Mouse (Mus musculus) limb, embryonic 13.5 days (tissue): ENCODE measurements around the gene Zbtb18. TPM values are rescaled to one million over a fixed set of nuclear protein-coding genes. Genes with fewer than 3 reads are reported as not detected.

Experiments used
- ATAC-seq: fragments of 200-750 bp; cut with Nextera tagmentation; 2 replicates; pipeline ENCODE4 v1.8.0; 2017; ENCODE audit warnings: low read depth, moderate number of reproducible peaks, moderate TSS enrichment; ENCODE audit not compliant: low FRiP score
- H3K27ac ChIP-seq: fragments of 300-500 bp; sonication (generic); 2 replicates; pipeline ENCODE4 v1.5.1; 2015; ENCODE audit warnings: inconsistent platforms, mild to moderate bottlenecking, moderate library complexity
- H3K27me3 ChIP-seq: fragments of 300-500 bp; sonication (generic); 2 replicates; pipeline ENCODE4 v1.6.1; 2015; ENCODE audit warnings: mild to moderate bottlenecking, inconsistent platforms
- H3K36me3 ChIP-seq: fragments of 300-500 bp; sonication (generic); 2 replicates; pipeline ENCODE4 v1.6.1; 2015; ENCODE audit warnings: inconsistent platforms, mild to moderate bottlenecking, moderate library complexity
- H3K4me1 ChIP-seq: fragments of 300-500 bp; sonication (generic); 2 replicates; pipeline ENCODE4 v1.6.1; 2015; ENCODE audit warnings: inconsistent platforms
- H3K4me2 ChIP-seq: fragments of 300-500 bp; sonication (generic); replicated peaks from 2 replicates; pipeline ENCODE4 v1.6.1; 2015; ENCODE audit warnings: inconsistent platforms, mild to moderate bottlenecking, moderate library complexity
- H3K4me3 ChIP-seq: fragments of 300-500 bp; sonication (generic); 2 replicates; pipeline ENCODE4 v1.5.1; 2015; ENCODE audit warnings: moderate library complexity, mild to moderate bottlenecking, inconsistent platforms
- H3K9ac ChIP-seq: fragments of 300-500 bp; sonication (generic); 2 replicates; pipeline ENCODE4 v1.6.1; 2015; ENCODE audit warnings: mild to moderate bottlenecking, inconsistent platforms
- H3K9me3 ChIP-seq: fragments of 300-500 bp; sonication (generic); 2 replicates; pipeline ENCODE4 v1.6.1; 2016; ENCODE audit warnings: inconsistent platforms
- WGBS: fragments of 180-500 bp; shearing (Covaris S2); methylation state at CpG from one replicate; pipeline ENCODE4 v1.1.7; 2015; 5-methylcytosine and 5-hydroxymethylcytosine counted together
- polyA plus RNA-seq: library from polyadenylated mRNA; unstranded; fragments of >200 nt; fragmentation: Nextera tagmentation; extraction: Ambion mirVana; gene quantifications from 2 replicates; pipeline ENCODE4 v1.2.1, GENCODE M21; 2015

Gene Zbtb18
- polyA plus RNA-seq, 1 experiment from 2014 or later, result 3.8 TPM

- ATAC-seq, result no peak
- no peaks in the 10 kb centered on the region for H3K4me1 ChIP-seq
- no peaks in the 10 kb centered on the region for H3K9me3 ChIP-seq
- no peak overlapping the region for H3K4me3 ChIP-seq
- WGBS, result 63% methylated on average over 8 of the region's 8 CpGs
- no peak overlapping the region for H3K9ac ChIP-seq
- H3K4me2 ChIP-seq, result no peak overlapping the region
- H3K27ac ChIP-seq, result no peak overlapping the region
- no peaks in the 10 kb centered on the region for H3K36me3 ChIP-seq
- no peaks in the 10 kb centered on the region for H3K27me3 ChIP-seq
Measured at GRCm38 (mm10) chr1:177467150-177467549, 25.0 kb downstream of the Zbtb18 start.

- no peak for ATAC-seq
- Histone ChIP-seq H3K4me2 (no peak overlapping the region), H3K9me3 (no peaks in the 10 kb centered on the region), H3K4me1 (no peaks in the 10 kb centered on the region), H3K27ac (no peak overlapping the region), H3K4me3 (no peak overlapping the region), H3K27me3 (no peaks in the 10 kb centered on the region), H3K9ac (no peak overlapping the region), H3K36me3 (no peaks in the 10 kb centered on the region)
- whole genome bisulfite sequencing, result 82% methylated on average over 5 of the region's 5 CpGs
Measured at GRCm38 (mm10) chr1:177468436-177468835, 26.3 kb downstream of the Zbtb18 start.

DNA sequence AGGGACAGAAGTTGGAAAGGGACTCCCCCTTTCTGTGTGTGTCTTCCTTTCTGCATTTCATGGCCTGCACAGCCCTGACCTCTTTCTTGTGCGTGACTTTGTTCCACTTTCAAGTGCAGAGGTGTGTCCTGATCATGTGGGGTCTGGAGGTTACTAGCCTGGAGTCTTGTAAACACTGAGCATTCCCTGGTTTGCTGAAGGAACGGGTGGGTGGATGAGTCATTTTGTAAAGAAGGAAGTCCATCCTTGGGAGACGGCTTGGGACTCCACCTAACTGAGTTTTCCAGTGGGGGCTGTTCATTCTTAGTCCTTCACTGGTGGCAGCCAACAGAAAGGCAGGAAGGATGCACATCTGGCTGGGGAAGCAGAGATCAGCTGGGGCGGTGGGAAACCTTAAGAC is 27.9 kb downstream of the Zbtb18 start:
- 76% methylated on average over 4 of the region's 4 CpGs for WGBS
- H3K4me2 ChIP-seq, result no peak overlapping the region
- H3K4me1 ChIP-seq, result no peaks in the 10 kb centered on the region
- ATAC-seq, result no peak
- H3K27me3 ChIP-seq, result no peaks in the 10 kb centered on the region
- H3K9ac ChIP-seq, result no peak overlapping the region
- H3K36me3 ChIP-seq, result no peaks in the 10 kb centered on the region
- H3K4me3 ChIP-seq, result no peak overlapping the region
- no peaks in the 10 kb centered on the region for H3K9me3 ChIP-seq
- no peak overlapping the region for H3K27ac ChIP-seq

GRCm38 (mm10) chr1:177470951-177471350 is 28.8 kb downstream of the Zbtb18 start:
- WGBS, result 82% methylated on average over 2 of the region's 2 CpGs
- no peak overlapping the region for H3K27ac ChIP-seq

DNA sequence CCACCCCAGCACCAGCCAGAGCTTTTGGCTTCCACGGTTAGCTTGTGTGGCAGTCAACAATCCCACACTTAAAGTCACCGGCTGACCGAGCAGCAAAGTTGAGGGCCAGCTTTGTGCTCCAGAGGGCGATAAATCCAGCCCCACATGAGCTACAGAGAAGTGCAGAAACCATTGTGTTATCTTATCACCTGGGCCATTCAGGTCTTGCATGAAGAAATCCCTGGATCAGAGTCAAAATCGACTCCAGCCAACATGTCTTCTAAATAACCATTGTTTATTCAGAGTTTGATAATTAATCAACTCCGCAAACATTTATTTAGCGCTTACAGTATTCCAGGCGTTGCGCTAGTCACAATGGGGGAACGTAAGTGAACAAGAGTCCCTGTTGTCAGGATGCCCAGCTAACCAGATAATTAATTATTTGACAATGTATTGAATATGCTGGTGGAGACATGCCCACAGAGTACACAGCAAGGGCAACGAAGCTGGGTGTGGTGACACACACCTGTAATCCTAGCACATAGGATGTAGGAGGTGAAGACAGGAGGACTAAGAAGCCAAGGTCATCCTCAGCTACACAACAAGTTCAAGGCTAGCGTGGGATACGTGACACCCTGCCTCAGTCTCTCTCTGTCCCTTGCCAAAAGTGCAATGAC is 33.5 kb downstream of the Zbtb18 start:
- Histone ChIP-seq H3K36me3 (no peaks in the 10 kb centered on the region), H3K4me3 (no peak overlapping the region), H3K9me3 (no peaks in the 10 kb centered on the region), H3K27me3 (no peaks in the 10 kb centered on the region), H3K4me1 (peaks cover 4% of the 10 kb centered on the region; the same call in 1 of the 2 replicates), H3K9ac (no peak overlapping the region), H3K4me2 (no peak overlapping the region), H3K27ac (no peak overlapping the region)
- WGBS, result 86% methylated on average over 13 of the region's 13 CpGs
- ATAC-seq, result no peak

More at GRCm38 (mm10) chr1:177470951-177471350, 28.8 kb downstream of the Zbtb18 start:
- no peak for ATAC-seq
- Histone ChIP-seq H3K36me3 (no peaks in the 10 kb centered on the region), H3K27me3 (no peaks in the 10 kb centered on the region), H3K4me2 (no peak overlapping the region), H3K4me3 (no peak overlapping the region), H3K9me3 (no peaks in the 10 kb centered on the region), H3K4me1 (no peaks in the 10 kb centered on the region), H3K9ac (no peak overlapping the region)

- no peak overlapping the region for H3K4me2 ChIP-seq
- H3K4me1 ChIP-seq, result peaks cover 4% of the 10 kb centered on the region; the same call in 1 of the 2 replicates
- no peak overlapping the region for H3K4me3 ChIP-seq
- H3K9me3 ChIP-seq, result no peaks in the 10 kb centered on the region
- no peaks in the 10 kb centered on the region for H3K27me3 ChIP-seq
- no peak for ATAC-seq
- no peak overlapping the region for H3K27ac ChIP-seq
- H3K36me3 ChIP-seq, result no peaks in the 10 kb centered on the region
- no peak overlapping the region for H3K9ac ChIP-seq
- 79% methylated on average over 2 of the region's 2 CpGs for WGBS
Measured at GRCm38 (mm10) chr1:177478578-177478977, 36.4 kb downstream of the Zbtb18 start.

DNA sequence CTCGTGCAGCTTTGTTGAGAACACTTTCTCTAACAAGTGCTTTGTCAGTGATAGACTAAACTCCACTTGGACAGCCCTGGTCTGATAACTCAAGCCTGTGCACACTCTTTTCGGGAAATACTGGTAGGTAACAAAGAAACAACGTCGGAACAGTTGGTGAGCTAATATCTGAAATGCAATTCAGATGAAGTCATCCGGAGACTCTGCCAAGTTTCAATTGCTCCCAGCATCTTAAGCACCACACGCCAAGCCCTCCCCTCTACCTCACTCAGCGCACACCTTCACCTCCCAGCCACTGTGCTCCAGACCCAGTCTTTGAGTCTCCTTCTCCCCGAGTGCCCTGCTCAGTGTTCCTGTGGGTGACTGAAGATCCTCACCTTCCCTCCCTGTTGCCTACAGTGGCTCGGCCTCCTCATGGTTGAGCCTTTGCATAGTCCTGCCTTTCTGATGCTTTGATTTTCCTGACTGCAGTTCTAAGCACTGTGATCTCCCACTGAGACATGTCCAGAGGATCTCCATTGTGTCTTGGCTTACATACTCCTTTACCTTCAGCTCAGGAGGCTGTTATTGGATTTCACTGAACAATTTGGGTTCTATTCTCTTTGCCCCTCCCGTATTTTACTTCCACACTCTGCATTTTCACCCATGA is 37.3 kb downstream of the Zbtb18 start:
- H3K27ac ChIP-seq, result no peak overlapping the region
- 62% methylated on average over 10 of the region's 10 CpGs for WGBS
- peak; percentile 66 for ATAC-seq

GRCm38 (mm10) chr1:177483612-177484011 is 41.5 kb downstream of the Zbtb18 start:
- no peak for ATAC-seq
- WGBS, result 95% methylated on average over 2 of the region's 2 CpGs
- no peak overlapping the region for H3K4me3 ChIP-seq
- H3K9ac ChIP-seq, result no peak overlapping the region
- no peaks in the 10 kb centered on the region for H3K9me3 ChIP-seq
- H3K36me3 ChIP-seq, result no peaks in the 10 kb centered on the region
- no peak overlapping the region for H3K27ac ChIP-seq
- H3K4me2 ChIP-seq, result no peak overlapping the region
- H3K4me1 ChIP-seq, result peaks cover 10% of the 10 kb centered on the region
- H3K27me3 ChIP-seq, result no peaks in the 10 kb centered on the region

More for the DNA sequence above, 37.3 kb downstream of the Zbtb18 start:
- H3K9me3 ChIP-seq, result no peaks in the 10 kb centered on the region
- no peak overlapping the region for H3K4me3 ChIP-seq
- H3K4me2 ChIP-seq, result no peak overlapping the region
- no peak overlapping the region for H3K9ac ChIP-seq
- H3K27me3 ChIP-seq, result no peaks in the 10 kb centered on the region
- H3K4me1 ChIP-seq, result peaks cover 5% of the 10 kb centered on the region; the same call in 1 of the 2 replicates
- H3K36me3 ChIP-seq, result no peaks in the 10 kb centered on the region

DNA sequence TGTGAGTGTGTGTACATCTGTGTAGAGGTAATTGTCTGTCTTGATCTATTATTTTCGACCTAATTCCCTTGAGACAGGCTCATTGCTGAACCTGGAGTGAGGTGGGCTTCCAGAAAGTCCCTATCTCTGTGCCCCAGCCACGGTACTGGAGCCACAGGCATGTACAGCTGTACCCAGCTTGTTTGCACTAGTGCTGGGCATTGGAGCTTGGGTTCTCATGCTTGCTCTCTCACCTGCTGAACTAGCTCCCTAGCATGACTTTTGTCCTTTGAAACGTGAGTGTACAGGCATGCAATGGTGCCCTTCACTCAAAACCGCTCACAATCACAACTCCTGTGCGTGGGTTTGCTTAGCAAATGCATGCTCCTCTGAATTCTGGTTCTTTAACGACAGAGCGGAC is 42.1 kb downstream of the Zbtb18 start:
- Histone ChIP-seq H3K36me3 (no peaks in the 10 kb centered on the region), H3K4me3 (no peak overlapping the region), H3K27ac (no peak overlapping the region), H3K27me3 (no peaks in the 10 kb centered on the region), H3K4me1 (peaks cover 10% of the 10 kb centered on the region), H3K4me2 (no peak overlapping the region), H3K9ac (no peak overlapping the region), H3K9me3 (no peaks in the 10 kb centered on the region)
- WGBS, result 62% methylated on average over 7 of the region's 7 CpGs
- ATAC-seq, result no peak

DNA sequence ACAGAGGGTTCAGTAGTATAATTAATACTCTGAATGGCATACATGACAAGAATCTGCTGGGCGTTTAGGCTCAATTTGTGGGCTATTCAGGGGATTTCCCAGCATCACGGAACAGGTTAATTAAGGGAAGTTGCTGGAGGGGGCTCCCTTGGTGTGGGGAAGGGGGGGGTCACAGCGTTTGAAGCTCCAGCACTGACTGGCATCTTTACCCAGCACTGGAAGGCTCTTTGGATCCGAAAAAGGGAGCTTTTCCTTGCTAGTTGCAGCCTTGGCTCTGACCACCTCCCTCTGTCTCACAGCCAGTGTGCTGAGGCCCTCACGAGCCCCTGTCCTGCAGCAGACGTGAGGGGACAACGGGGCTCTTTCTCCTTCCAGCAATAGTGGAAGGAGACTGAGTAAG is 42.5 kb downstream of the Zbtb18 start:
- H3K4me2 ChIP-seq, result no peak overlapping the region
- no peak overlapping the region for H3K27ac ChIP-seq
- no peaks in the 10 kb centered on the region for H3K9me3 ChIP-seq
- WGBS, result 33% methylated on average over 7 of the region's 7 CpGs
- H3K9ac ChIP-seq, result no peak overlapping the region
- H3K27me3 ChIP-seq, result no peaks in the 10 kb centered on the region
- H3K36me3 ChIP-seq, result no peaks in the 10 kb centered on the region
- no peak for ATAC-seq
- H3K4me1 ChIP-seq, result peaks cover 6% of the 10 kb centered on the region
- H3K4me3 ChIP-seq, result no peak overlapping the region

DNA sequence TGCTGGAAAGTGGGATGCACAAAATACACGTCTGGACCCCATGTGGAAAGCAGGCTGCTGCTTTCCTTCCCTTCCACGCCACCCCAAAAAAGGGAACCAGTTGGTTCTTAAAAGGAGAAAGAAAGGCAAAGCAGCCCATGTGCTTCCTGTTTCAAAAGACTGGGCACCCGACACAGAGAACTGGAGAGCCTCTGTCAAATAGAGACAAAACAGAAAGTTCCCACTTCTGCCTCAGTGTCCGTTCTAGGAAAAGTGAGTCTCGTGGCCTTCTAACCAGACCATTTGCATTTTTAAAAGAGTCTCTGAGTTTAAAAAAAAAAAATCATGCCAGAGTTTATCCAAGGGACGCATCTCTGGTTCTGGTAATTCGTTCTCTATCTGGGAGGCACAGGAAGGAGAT is 47.7 kb downstream of the Zbtb18 start:
- 68% methylated on average over 7 of the region's 7 CpGs for WGBS
- Histone ChIP-seq H3K36me3 (no peaks in the 10 kb centered on the region), H3K27ac (no peak overlapping the region), H3K9me3 (no peaks in the 10 kb centered on the region), H3K4me1 (peaks cover 5% of the 10 kb centered on the region), H3K4me3 (no peak overlapping the region), H3K27me3 (no peaks in the 10 kb centered on the region; the same call in 1 of the 2 replicates), H3K9ac (no peak overlapping the region), H3K4me2 (no peak overlapping the region)
- no peak for ATAC-seq

DNA sequence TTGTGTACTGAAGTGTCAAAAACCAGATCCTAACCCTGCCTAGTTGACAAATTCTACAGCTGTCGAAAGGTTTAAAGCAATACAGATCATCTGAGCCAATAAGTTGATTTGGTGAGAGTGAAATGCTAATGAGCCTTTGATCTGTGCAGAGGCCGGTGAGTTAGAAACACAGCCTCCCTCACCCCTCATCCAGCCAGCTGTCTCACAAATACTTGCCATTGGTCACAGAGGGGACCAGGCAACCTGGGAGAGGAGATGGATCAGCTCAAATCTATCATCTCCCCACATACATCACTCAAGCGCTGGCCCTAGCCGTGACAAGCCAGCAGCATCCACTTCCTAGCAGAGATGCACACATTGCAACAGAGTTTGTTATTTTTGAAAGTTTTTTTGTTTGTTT is 48.7 kb downstream of the Zbtb18 start:
- H3K36me3 ChIP-seq, result no peaks in the 10 kb centered on the region
- no peak overlapping the region for H3K4me2 ChIP-seq
- H3K9me3 ChIP-seq, result no peaks in the 10 kb centered on the region
- no peak overlapping the region for H3K27ac ChIP-seq
- H3K9ac ChIP-seq, result no peak overlapping the region
- H3K27me3 ChIP-seq, result no peaks in the 10 kb centered on the region; the same call in 1 of the 2 replicates
- no peak for ATAC-seq
- peaks cover 8% of the 10 kb centered on the region for H3K4me1 ChIP-seq
- H3K4me3 ChIP-seq, result no peak overlapping the region
- WGBS, result 40% methylated on average over 4 of the region's 4 CpGs

DNA sequence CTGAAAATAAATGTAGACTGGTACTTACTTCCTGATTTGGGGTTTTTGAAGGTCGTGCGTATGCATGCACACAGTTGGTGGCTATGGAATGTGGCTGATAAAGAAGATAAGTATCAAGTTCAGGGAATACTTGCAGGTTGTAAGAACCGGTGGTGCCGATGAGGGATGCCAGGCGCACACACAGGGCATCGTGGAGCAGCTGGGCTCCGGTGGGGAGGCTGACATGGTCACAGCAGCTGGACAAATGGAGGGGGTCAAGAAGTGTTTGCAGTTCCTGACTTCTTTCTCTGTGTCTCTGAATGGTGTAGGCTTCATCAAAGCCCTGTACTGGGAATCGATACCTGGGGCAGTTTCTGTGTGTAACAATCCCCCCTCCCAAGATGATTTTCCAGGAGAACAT is 49.1 kb downstream of the Zbtb18 start:
- no peak for ATAC-seq
- Histone ChIP-seq H3K4me2 (no peak overlapping the region), H3K9me3 (no peaks in the 10 kb centered on the region), H3K27me3 (no peaks in the 10 kb centered on the region; the same call in 1 of the 2 replicates), H3K4me1 (peaks cover 8% of the 10 kb centered on the region), H3K4me3 (no peak overlapping the region), H3K27ac (no peak overlapping the region), H3K36me3 (no peaks in the 10 kb centered on the region), H3K9ac (no peak overlapping the region)
- 63% methylated on average over 8 of the region's 8 CpGs for WGBS
